Mouse (Mus musculus) spleen, adult 2 months (tissue): ENCODE results near the gene Hoxd4. TPM values are rescaled to one million over a fixed set of nuclear protein-coding genes. Genes with fewer than 3 reads are reported as not detected.

Experiments
- DNase-seq, 2 experiments: peaks; one replicate each; pipeline versions ENCODE4 v3.0.0 to v3.0.0-alpha.2; 2012 to 2021; ENCODE audit warnings: low spot score in 2 of 2, low read depth in 1 of 2
- H3K27ac ChIP-seq: fragments of 200-500 bp; 2 replicates; pipeline ENCODE4 v1.5.1; 2012; ENCODE audit warnings: low read length, inconsistent platforms; ENCODE audit not compliant: insufficient read depth
- H3K27me3 ChIP-seq: fragments of 200-500 bp; 2 replicates; pipeline ENCODE4 v1.6.1; 2012; ENCODE audit warnings: mild to moderate bottlenecking, moderate library complexity, low read length, inconsistent platforms; ENCODE audit not compliant: control insufficient read depth, insufficient read depth
- H3K36me3 ChIP-seq: fragments of 200-500 bp; 2 replicates; pipeline ENCODE4 v1.6.1; 2012; ENCODE audit warnings: mild to moderate bottlenecking, low read length, inconsistent platforms; ENCODE audit not compliant: control insufficient read depth, insufficient read depth
- H3K4me1 ChIP-seq: fragments of 200-500 bp; 2 replicates; pipeline ENCODE4 v1.6.1; 2011; ENCODE audit warnings: inconsistent platforms; ENCODE audit not compliant: control insufficient read depth, insufficient read depth, insufficient read length
- H3K4me3 ChIP-seq: fragments of 200-500 bp; 2 replicates; pipeline ENCODE4 v1.5.1; 2011; ENCODE audit warnings: mild to moderate bottlenecking, inconsistent platforms; ENCODE audit not compliant: insufficient read depth, insufficient read length; ENCODE audit errors: extremely low read depth
- CTCF ChIP-seq: fragments of 200-500 bp; IDR thresholded peaks from 2 replicates; pipeline ENCODE4 v1.5.1; 2011; ENCODE audit warnings: mild to moderate bottlenecking, inconsistent platforms; ENCODE audit not compliant: insufficient read depth, insufficient read length, insufficient replicate concordance; ENCODE audit errors: extremely low read depth
- POLR2A ChIP-seq: fragments of 200-500 bp; IDR thresholded peaks from 2 replicates; pipeline ENCODE4 v1.6.1; 2011; ENCODE audit warnings: low read depth, low read length, inconsistent platforms
- whole genome bisulfite sequencing: fragments of 180-500 bp; shearing (Covaris S2); methylation state at CpG from one replicate; pipeline ENCODE4 v1.1.7; 2018; 5-methylcytosine and 5-hydroxymethylcytosine counted together
- polyA plus RNA-seq: library from polyadenylated mRNA; depleted of rRNA; stranded (reverse); fragments of >200 nt; gene quantifications from 2 replicates; pipeline ENCODE4 v1.2.3, GENCODE M21; 2012

The Hoxd4 gene
- polyA plus RNA-seq, 1 experiment, result 0.29 TPM

DNA sequence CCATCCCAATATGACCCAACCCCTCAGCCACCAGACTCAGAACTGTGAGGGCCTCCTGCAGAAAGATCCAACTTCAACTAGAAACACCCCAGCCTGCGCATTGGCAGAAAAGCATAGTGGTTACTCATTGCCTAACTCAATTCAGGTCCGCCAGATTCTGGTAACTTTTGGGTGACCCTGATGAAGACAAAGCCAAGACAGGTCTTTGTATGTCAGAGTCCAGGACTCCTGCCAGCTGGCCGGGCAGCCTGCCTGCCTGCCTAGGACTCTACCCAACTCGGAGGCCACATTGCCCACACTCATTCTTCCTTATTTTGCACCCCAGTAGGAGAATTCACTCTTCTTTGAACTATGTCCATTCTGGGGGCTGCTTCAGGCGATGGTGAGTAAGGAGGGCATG, 14.8 kb downstream of the Hoxd4 start, which contains the start of gene Gm28230:
Gm28230 (plus strand) TSS at position 178 of the 400 bp plus-strand sequence.
- Histone ChIP-seq H3K4me3 (no peak within 1 kb of the TSS), H3K4me1 (no peaks in the 10 kb centered on the region), H3K27ac (no peak within 1 kb of the TSS), H3K36me3 (no peaks in the 10 kb centered on the region), H3K27me3 (peaks cover 16% of the 10 kb centered on the region; the same call in 1 of the 2 replicates)
- WGBS, result 66% methylated on average over 5 of the region's 5 CpGs
- no peak for DNase-seq
- TF ChIP-seq CTCF, result no peak
- TF ChIP-seq POLR2A, result no peak

DNA sequence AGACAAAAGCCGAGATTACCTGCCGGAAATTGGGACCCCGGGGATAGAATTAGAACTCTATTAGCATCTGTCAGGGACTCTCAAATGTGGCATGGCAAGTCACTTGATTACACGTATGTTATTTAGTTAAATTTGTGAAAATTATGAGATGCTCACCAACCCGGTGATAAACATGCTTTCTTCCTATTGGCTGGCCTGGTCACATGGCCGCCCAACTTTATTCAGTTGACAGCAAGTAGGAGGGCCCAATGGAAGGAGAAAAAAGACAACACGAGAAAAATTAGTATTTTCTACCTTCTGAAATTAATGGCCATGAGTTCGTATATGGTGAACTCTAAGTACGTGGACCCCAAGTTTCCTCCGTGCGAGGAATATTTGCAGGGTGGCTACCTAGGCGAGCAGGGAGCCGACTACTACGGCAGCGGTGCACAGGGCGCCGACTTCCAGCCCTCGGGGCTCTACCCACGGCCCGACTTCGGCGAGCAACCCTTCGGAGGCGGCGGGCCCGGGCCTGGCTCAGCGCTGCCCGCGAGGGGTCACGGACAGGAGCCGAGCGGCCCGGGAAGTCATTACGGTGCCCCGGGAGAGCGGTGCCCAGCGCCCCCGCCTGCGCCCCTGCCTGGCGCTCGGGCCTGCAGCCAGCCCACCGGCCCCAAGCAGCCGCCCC, 15.4 kb downstream of the Hoxd4 start:
- H3K27me3 ChIP-seq, result peaks cover 16% of the 10 kb centered on the region; the same call in 1 of the 2 replicates
- WGBS, result 12% methylated on average over 43 of the region's 43 CpGs
- no peak overlapping the region for H3K27ac ChIP-seq
- H3K36me3 ChIP-seq, result no peaks in the 10 kb centered on the region
- no peak for DNase-seq
- no peaks in the 10 kb centered on the region for H3K4me1 ChIP-seq
- no peak overlapping the region for H3K4me3 ChIP-seq
- no peak for TF ChIP-seq POLR2A
- no peak for TF ChIP-seq CTCF

DNA sequence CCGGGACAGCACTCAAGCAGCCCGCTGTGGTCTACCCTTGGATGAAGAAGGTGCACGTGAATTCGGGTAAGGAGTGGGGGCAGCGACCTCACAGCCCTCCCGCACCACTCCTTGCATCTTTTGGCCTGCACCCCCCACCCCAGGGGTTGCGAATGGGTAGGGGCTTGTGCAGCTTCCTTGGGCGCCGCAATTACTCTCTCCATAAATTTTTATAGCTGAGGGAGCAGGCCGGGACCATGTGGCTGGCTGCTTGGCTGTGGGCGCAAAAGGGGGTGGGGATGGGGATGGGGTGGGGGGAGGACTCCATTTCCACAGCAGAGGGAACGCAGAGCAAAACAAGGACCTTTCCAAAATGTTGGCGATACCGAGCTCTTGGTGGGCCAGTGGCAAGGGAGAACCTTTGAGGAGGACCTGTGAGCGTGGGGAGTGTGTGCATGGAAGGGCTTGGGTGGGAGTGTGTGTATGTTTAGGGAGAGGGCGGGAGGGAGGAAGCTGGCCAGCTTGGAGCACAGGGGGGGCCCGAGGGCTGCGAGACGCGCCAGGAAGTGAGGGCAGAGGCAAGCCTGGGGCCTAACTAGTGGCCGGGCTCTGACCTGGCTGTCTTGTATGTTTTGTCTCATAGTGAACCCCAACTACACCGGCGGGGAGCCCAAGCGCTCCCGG, 16.0 kb downstream of the Hoxd4 start:
- Histone ChIP-seq H3K27ac (no peak overlapping the region), H3K4me3 (no peak overlapping the region), H3K4me1 (no peaks in the 10 kb centered on the region), H3K36me3 (no peaks in the 10 kb centered on the region), H3K27me3 (peaks cover 16% of the 10 kb centered on the region)
- no peak for DNase-seq
- 28% methylated on average over 25 of the region's 25 CpGs for WGBS
- no peak for TF ChIP-seq CTCF
- no peak for TF ChIP-seq POLR2A

DNA sequence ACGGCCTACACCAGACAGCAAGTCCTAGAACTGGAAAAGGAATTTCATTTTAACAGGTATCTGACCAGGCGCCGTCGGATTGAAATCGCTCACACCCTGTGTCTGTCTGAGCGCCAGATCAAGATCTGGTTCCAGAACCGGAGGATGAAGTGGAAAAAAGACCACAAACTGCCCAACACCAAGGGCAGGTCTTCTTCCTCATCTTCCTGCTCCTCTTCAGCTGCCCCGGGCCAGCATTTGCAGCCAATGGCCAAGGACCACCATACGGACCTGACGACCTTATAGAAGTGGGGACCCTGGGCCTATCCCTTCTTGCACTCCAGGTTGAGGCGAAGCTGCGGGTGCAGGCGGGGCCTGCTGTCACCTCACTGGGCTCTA, 16.6 kb downstream of the Hoxd4 start:
- WGBS, result 73% methylated on average over 13 of the region's 13 CpGs
- Histone ChIP-seq H3K27me3 (peaks cover 19% of the 10 kb centered on the region), H3K27ac (no peak overlapping the region), H3K4me1 (no peaks in the 10 kb centered on the region), H3K36me3 (no peaks in the 10 kb centered on the region), H3K4me3 (no peak overlapping the region)
- TF ChIP-seq POLR2A (no peak), CTCF (no peak)
- DNase-seq, result no peak

DNA sequence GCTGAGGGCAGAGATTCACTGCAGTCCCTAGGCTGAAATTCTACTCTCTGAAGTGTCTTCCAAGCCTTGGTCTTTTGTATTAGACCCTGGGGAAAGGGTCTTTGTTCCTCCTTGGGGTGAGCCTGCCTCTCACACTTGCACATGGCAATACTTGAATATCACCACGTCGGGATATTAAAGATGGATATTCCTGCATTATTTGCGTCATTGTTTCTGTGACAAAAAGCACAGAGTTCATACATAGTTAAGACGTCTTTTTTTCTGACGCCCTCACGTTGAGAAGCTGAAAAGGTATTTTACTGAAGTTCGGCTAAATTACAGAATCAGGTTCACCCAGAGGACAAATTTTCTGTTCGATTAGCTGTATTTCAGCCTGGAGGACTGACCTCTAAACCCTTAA, 18.6 kb downstream of the Hoxd4 start:
- TF ChIP-seq CTCF (no peak), POLR2A (no peak)
- no peak for DNase-seq
- no peaks in the 10 kb centered on the region for H3K4me1 ChIP-seq
- no peaks in the 10 kb centered on the region for H3K36me3 ChIP-seq
- peaks cover 29% of the 10 kb centered on the region for H3K27me3 ChIP-seq
- no peak overlapping the region for H3K27ac ChIP-seq
- H3K4me3 ChIP-seq, result no peak overlapping the region
- 65% methylated on average over 8 of the region's 8 CpGs for WGBS

DNA sequence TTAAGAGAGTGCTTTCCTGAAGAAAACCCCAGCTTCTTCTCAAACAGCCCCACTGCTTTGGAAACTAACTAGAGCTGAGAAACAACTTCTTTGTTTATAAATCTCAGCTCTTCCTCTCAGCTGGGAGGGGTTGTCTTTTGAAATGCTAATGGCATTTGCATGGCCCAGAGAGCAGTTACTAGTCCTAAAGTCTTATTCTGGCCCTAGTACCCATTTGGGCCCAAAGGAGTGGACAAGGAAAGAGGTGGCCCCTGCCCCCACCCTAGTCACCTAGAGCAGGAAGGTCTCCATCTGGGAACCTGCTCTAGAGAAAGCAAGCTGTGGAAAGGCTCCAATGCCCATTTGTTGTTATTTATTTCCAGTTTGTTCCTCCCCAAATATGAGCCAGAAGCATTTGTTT, 19.3 kb downstream of the Hoxd4 start:
- DNase-seq, result no peak
- H3K36me3 ChIP-seq, result no peaks in the 10 kb centered on the region
- TF ChIP-seq POLR2A, result no peak
- TF ChIP-seq CTCF, result no peak
- H3K27ac ChIP-seq, result no peak overlapping the region
- H3K4me1 ChIP-seq, result no peaks in the 10 kb centered on the region
- no peak overlapping the region for H3K4me3 ChIP-seq
- H3K27me3 ChIP-seq, result peaks cover 31% of the 10 kb centered on the region

DNA sequence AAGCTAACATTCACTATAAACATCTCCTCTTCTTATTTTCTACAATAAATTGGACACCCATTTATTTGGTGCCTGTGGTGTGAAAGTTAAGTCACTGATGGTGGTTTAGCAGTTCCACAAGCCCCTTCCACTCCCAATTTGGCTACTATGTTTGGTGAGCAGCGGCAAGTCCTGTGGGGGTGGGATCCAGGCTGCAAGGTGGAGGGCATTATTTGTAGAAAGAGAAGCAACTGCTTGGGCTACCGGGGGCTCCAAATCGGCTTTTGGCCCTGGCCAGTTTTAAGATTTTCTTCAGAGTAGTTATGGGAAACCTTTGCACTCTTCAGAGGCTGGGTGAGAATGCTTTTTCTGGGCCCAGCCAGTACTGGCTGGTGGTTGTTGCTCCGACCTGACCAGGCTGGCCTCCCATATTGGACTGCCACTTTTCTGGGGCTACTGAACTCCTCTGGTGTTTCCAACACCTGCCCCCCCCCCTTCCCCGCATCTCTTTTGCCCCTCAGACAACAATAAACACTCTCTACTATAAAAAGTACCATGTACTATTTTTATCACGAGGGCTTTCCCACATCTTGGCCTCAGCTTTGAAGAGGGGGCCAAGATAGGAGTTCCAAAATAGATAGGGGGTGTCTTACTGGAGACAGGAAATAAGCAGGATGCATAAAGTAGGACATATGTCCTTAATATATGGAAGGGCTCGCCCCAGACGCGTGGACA, 20.2 kb downstream of the Hoxd4 start:
- DNase-seq, result no peak
- Histone ChIP-seq H3K4me1 (no peaks in the 10 kb centered on the region), H3K27me3 (peaks cover 33% of the 10 kb centered on the region), H3K27ac (no peak overlapping the region), H3K4me3 (no peak overlapping the region), H3K36me3 (no peaks in the 10 kb centered on the region)
- TF ChIP-seq CTCF (no peak), POLR2A (no peak)
- 35% methylated on average over 9 of the region's 9 CpGs for WGBS
